Mouse (Mus musculus) thymus, postnatal 25 days (tissue): Measurements from ENCODE around the gene Foxk1.

Experiments used
- DNase-seq: peaks from one replicate; pipeline ENCODE4 v3.0.0; 2022

Foxk1 gene

DNA sequence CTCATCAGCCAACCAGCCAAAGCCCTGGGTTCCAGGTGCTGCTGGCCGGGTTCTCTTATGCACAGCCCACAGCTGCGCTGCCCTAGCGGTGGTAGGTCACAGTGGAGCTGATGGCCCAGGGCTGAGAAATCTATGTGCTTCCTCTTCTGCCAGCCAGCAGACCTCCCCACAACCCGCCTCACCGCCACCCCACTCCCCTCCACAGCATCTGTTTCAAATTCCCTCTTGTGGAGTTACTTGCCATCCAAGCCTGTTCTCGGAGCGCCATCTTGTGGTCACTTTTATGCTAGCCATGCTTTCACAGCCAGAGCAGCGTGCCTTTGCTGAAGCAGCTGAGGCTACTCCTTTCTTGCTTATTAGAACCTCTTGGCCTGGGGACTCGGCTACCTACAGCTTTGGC is 46.8 kb downstream of the Foxk1 start:
- peak; percentile 89 for DNase-seq

DNA sequence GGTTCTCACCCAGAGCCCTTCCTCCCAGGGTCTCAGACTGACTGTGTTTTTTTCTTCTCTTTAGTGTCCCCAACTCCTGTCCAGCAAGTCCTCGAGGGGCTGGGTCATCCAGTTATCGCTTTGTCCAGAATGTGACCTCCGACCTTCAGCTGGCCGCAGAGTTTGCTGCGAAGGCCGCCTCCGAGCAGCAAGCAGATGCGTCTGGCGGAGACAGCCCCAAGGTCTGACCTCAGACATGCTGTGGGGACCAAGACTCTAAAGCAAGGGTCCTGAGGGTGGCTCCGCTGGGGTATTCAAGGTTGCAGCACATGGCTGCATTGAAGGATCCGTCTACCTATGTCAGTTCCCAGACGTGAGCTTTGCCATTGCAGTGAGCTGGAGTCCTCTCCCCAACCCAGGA is 47.3 kb downstream of the Foxk1 start:
- no peak for DNase-seq

DNA sequence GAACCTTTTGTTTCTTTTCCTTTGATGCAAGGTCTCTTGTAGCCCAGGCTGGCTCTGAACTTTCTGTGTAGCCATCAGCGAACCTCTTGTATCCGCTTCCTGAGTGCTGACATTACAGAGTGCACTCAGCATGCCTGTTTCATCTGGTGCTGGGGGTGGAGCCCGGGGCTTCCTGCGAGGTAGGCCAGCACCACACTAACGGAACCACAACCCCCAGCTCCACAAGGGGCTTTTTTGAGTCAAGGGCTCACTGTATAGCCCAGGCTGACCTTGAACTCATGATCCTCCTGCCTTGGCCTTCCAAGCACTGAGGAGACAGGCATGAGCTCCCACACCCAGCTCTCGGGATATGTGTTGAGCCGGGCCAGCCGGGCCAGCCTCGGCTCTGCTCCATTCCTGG is 49.5 kb downstream of the Foxk1 start:
- DNase-seq: no peak

DNA sequence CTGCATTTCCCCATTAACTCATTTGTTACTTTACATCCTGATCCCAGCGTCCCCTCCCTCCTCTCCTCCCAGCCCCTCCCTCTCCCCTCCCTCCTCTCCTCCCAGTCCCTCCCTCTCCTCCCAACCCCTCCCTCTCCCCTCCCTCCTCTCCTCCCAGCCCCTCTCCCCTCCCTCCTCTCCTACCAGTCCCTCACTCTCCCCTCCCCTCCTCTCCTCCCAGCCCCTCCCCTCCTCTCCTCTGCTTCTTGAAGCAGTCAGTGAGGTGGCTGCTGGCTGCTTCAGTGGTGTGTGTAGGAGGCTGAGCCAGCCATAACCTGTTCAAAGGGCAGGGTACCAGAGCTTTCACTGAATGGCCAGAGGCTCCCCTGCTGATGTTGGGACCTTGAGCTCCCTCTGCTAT is 50.5 kb downstream of the Foxk1 start:
- DNase-seq: no peak

DNA sequence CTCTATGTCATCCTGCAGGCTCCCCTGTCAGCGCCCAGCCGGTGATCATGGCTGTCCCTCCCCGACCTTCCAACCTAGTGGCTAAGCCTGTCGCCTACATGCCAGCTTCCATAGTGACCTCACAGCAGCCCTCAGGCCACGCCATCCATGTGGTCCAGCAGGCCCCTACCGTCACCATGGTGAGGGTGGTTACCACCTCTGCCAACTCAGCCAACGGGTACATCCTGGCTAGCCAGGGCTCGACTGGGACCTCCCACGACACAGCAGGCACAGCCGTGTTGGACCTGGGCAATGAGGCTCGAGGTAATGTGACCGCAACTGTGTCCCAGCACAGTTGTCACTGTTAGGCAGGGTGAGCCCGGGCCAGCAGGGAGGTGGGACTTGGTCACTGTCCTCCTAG is 52.4 kb downstream of the Foxk1 start:
- DNase-seq: no peak

DNA sequence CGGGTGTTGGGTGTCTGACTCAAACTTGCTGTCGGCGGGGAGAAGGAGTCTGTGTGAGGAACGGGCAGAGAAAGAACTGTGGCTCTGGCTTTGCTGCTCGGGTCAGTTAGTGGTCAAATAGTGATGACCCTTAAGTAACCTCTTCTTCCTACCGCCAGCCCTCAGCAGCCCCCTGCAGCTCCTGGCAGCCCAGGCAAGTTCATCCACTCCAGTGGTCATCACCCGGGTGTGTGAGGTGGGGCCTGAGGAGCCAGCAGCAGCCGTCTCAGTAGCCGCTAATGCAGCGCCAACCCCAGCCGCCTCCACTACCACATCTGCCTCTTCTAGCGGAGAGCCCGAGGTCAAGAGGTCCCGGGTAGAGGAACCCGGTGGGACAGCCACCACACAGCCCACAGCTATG is 55.0 kb downstream of the Foxk1 start:
- DNase-seq: no peak

DNA sequence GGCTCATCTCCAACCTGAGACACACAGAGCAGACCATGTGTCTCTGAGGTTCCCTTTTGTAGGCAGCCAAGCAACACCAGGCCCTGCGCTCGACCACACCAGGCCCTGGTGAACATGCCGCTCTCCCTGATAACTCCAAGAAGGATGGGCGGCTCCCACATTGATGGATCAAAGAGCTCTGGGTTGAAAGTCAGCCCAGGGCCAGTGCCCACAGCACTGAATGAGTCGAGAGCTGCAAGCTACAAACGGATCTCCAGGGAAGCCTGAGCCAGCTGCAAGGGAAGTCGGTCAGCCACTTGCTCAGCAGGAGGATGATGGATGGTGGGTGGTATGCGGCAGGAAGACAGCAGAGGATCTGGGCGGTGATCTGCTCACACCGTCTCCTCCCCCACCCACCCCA is 56.0 kb downstream of the Foxk1 start:
- DNase-seq: no peak

DNA sequence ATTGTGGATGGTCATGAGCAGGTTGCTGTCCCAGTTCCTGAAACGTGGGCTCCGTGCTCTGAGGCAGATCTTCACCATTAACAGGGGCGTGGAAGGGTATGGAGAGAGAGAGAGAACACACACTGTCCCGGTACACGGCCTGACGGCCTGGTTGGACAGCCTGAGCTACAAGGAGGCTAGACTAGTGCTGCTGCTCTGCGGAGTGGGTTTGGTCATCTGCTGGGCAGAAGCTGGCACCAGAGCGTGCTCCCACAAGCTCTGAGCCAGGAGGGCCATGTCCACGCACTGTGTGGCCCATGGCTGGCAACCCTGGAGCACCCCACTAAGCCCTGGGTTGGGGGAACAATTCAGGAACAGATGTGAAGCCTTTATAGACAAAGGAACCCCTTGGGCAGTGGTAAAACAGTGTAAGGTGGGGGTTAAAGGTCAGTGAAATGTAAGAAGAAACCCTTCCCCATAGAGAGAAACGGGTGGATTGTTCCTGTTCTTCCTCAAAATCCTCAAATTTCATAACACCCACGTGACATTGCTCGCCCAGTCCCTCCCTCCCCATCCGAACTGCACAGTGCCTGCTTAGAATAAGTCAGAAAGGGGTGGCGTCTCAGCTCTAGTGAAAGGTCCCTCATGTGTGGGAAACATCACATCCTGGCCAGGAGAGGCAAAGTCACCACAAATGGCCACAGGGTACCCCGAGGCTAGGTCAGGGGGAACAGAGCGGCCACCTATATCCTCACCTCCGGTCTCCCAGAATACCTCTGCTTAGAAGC is 57.7 kb downstream of the Foxk1 start:
- no peak for DNase-seq

DNA sequence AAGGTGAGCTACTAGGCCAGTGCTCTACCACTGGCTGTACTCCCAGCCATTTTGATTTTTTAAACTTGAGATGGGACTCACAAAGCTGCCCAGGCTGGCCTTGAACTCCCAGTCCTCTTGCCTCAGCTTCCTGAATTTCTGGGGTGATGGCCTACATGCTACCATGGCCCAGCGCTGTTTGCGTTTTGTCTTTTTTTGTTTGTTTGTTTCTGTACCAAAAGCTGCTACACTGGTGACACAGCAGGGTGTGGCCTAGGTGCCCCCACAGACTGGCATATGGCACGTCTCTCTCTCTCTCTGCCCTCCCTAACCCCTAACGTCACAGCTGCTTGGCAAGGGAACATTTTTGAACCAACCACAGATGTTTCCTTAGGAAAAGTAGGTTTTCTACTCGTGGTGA is 58.5 kb downstream of the Foxk1 start:
- DNase-seq: no peak

DNA sequence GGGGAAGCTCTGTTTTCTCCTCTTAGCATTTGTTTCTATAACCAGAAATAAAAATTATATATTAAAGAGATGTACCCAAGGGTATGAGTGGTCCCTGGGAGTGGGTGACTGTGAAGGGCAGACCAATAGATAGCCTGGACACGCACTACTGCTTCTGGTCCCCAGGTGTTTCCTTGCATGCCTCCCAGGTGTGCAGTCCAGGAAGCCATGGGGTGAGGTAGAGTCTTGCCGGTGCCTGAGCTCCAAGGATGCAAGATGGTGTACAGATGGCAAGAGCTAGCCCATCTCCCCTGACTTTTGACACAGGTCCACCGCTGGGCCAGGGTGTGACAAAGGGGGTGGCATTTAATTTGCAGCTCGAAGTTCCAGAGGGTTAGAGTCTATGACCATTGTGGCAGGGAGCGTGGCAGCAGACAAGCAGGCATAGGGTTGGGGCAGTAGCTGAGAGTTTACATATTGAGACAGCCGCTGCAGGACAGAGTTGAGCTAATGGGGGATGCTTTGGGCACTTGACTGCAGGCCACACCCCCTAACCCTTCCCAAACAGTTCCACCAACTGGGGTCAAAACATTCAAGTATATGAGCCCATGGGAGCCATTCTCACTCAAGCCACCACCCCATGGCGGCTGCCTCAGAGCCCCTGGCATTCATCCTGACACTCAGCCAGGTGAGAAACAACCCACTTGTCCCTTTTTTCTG is 60.8 kb downstream of the Foxk1 start:
- no peak for DNase-seq

DNA sequence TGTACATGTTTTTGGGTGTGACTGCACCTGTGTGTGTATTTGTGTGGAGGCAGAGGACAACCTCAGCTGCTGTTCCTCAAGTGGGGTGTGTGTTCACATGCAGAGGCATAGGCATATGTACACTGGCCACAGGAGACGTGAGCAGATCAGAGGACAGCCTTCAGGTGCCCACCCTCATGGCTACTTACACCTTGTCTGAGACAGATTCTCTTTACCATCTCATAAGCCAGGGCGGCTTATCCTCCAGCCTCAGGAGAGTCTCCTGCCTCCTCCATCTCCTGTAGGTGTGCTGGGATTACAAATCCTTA is 61.3 kb downstream of the Foxk1 start:
- DNase-seq: no peak

DNA sequence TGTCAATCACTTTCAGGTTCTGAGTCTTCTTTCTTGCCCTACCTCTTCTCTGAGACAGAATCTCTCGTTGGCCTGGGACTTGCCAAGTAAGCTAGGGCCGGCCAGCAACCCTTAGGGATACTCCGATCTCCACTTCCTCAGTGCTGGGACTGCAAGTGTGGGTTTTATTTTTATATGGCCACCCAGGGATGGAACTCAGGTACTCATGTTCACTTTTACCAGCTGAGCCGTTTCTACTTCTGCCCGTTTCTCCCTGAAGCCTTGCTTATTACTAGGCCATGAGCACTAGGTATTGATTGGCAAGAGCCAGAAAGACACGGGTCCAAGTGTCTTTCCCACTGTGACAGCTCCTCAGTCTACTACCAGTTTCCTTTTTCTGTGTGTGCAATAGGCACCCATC is 61.7 kb downstream of the Foxk1 start:
- DNase-seq: no peak

DNA sequence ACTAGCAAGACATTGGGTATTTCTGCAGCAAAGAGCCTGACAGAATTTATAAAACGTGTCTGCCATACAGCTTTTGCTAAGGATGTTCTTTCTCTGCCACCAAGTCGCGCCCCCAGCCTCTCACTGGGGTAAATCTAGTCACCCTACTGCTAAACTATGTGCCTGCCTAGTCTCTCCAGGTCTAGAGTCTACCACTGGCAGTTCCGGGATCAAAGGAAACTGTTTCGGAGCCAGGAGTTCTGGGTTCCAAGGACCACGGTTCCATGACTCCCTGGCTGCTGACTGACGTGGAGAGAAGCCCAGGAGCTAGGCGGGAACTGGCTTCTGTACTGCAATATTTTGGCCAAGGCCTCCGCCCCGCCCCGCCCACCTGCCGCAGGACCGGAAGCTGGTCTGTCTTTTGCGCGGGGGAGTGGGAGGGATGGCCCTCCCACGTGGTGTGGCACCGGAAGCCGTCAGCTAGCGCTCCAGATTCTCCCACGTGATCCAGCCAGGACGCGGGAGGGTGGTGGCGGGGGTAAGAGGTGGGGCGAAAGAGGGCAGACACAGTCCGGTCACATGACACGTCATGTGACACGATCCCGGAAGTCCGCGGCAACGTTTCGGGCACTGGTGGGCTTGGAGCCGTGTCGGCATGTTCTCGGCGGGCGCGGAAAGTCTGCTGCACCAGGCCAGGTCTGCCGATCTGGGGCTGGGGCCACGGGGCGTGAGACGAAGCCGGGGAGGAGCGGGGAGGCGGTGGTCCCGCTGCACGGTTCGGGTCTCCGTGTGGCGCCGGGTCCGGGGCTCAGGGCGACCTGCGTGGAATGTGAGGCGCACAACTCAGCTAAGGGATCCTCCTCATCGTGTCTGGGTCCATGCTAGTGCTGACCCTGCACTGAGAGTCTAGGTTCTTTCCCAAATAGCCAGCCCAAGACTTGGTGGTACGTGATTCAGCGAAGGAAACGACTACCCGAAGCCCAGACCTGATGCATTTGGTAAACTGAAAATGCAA is 62.5 kb downstream of the Foxk1 start, which contains the start of gene Ap5z1:
Ap5z1 (plus strand) TSS at position 484 of the 994 bp plus-strand sequence.
- peak; percentile 92 for DNase-seq

DNA sequence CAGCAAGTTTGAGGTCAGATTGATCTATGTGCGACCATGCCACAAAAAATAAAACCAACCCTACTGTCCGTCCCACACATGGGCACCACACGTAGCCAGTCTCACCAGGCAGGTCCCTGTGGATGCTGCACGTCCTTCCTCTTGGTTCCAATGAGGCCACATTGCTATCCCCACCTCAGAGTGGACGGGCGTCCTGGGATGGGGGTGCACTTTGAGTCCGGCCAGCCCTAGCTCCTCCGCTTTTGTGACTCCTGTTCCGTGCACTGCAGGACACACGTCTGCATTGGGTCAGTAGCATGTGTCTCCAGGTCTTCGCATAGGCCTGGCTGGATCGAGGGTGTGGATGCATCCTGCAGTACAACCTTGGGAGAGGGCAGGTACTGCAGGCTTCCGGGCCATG is 67.1 kb downstream of the Foxk1 start:
- no peak for DNase-seq

DNA sequence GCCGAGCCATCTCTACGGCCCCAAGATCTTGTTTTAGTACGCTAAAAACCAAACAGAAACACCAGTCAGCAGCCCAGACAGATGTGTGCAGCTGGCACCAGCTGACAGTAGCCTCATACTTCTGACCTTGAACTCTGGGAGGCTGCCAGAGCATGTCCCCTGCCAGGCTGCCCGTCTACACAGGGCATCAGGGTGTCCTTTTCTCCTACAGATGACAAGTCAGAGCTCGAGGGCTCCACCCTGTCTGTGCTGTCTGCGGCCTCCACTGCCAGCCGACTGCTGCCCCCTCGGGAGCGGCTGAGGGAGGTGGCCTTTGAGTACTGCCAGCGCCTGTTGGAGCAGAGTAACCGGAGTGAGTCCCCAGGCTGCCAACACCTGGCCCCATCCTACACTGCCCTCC is 68.5 kb downstream of the Foxk1 start:
- DNase-seq: no peak

DNA sequence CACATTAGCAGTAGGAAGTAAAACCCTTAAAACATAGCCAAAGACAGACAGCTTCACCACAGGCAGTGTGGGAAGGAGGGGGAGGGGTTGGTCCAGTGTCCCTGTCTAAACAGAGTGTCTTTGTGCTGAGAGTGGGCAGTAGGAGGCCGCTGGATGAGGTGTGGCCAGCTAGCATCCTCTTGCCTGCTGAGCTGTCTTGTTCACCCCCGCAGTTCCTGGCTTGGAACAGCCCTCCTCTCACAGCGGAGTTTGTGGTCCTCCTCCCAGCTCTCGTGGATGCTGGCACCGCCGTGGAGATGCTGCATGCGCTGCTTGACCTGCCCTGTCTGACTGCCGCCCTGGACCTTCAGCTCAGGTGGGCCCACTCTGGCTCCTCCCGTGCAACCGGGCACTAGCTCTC is 72.4 kb downstream of the Foxk1 start:
- no peak for DNase-seq

DNA sequence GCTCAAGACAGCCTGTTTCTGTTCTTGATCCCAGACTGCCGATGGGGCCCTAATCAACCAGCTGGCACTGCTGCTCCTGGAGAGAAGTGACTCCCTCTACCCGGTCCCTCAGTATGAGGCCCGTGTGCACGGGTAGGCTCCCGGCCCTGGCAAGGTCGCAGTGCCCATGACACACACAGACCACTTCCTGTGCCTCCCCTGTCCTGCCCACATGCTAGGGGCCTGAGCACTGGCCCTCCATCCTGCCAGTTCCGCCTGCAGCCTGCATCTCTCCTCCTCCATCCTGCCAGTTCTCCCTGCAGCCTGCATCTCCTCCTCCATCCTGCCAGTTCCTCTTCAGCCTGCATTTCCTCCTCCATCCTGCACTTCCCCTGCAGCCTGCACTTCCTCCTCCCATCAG is 74.4 kb downstream of the Foxk1 start:
- DNase-seq: no peak

DNA sequence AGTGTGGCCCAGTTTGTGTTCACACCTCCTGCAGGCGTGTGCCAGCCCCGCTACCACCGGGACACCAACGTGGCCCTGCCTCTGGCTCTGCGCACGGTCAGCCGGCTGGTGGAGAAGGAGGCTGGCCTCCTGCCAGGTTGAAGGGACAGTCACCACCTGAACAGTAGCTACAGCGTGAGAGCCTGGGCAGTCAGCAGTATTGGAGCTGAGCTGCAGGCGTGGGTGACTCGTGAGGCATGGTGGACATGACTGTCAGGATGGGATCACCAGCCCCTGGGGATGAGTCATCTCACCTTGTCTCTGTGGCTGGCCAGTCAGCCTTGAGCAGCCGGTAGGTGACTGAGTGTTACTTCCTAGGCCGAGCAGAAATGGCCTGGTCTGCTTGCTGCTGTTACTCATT is 76.0 kb downstream of the Foxk1 start:
- no peak for DNase-seq

DNA sequence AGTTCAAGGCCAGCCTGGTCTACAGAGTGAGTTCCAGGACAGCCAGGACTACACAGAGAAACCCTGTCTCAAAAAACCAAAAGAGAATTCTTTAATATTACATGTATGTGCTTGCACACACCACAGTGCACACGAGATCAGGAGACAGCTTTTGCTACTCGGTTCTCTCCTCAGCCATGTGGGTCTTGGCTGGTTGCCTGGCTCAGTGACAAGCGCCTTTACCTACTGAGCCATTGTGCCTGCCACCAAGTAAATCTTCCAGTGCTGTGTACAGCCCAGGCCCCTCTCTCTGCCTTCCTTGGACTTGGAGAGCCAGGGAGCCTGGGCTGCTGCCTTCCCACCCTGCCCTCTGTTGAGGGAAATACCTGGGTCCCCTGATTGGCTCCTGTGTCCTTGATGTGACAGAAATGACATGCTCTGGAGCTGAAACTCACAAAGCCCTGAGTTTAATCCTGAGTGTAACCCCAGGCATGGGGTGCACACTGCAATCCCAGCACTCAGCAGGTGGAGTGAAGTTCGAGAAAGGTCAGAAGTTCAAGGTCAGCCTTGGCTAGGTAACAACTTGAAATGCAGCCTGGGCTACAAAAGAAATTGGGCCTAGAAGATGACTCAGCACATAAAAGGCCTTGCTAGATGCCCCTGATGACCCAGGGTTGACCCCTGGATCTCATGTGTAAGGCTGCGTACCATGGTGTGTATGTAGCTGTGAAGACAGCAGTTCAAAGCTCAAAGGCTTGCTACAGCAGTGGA is 76.7 kb downstream of the Foxk1 start:
- no peak for DNase-seq

DNA sequence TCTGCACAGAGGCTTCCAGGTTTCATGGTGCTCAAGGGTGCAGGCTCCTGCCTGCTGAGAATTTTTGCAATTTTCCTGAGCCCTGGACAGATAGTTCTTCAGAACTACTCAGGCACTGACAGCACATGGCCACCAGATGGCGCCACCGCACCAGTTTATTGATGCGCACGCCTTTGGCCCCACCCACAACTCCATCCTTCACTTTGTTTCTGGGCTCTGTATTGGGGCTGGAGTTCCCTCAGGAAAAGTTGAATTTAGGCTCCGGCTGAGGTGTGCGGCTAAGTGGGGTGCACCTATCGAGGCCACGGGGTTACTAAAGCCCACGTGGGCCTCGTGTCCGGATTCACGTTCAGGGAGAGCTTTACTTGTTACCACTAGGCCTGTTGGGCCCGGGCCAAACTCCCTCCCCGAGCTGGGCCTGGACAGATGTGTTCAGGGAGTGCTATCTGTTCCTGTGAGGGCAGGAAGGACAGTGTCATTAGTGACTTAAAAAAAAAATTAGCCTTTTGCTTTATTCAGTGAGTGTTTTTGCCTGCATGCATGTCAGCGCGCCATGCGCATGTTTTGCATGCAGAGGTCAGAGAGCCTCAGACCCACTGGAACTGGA is 77.6 kb downstream of the Foxk1 start:
- peak; percentile 64 for DNase-seq

DNA sequence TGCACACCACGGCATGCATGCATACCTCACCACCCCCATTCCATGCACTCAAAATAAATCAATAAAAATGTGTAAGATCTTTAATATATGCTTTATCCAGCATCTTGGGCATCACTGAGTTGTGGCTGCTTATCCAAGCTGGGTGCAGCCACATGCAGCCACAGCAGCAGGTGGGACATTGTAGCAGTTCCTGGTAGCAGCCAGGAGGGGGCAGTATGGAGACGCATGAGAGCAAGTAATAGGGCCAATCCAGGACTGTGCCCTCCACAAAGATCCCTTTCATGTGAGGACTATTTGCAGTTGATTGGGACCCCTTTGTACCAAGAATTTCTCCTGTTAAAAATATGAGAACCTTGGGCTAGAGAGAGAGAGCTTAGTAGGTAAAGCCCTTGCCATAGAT is 81.2 kb downstream of the Foxk1 start:
- peak; percentile 48 for DNase-seq

DNA sequence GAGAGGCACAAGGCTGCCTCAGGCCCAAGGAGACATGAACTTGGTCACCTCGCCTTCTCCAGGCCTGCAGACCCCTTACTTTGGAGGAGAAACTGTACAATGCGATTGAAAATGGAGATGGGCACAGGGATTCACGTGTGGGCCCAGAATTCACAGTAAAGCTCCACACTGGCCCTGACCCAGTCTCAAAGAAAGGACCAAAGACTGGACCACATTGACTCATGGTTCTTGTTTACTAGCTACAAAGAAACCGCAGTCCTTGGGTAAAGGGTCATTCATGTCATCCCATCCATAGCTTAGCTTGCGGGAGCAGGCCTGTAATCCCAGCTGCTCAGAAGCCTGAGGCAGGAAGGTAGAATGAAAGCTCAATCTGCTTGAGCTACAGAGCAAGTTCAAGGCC is 82.3 kb downstream of the Foxk1 start:
- DNase-seq: no peak

DNA sequence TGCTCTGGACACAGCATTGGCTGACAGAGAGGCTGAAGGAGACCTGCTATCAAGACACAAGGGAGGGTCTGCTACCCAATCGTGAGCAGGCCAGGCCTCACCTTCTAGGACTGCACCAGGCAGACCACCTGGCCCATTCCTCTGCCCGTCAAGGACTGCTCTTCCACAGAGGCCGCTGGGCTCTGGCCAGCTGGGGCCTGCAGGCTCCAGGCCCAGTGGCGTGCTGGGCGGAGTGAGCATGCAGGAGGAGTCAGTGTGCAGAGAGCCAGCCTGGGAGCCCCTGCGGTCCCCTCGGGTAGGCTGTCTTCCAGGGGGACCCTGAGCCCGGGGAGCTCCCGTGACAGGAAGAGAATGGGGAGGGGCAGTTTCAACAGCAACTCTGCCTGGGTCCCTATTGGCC is 85.4 kb downstream of the Foxk1 start:
- DNase-seq: no peak
